Mouse (Mus musculus) brain, adult 2 months (tissue): ENCODE measurements at regions not wholly inside any gene's neighbourhood (a gene's known extent, or its start where the extent isn't known, plus 50 kb on each side); places are given as distances from the start of the nearest gene placed in this dataset.

Experiments
- DNase-seq: peaks from one replicate; pipeline ENCODE4 v3.0.0; 2011; ENCODE audit warnings: low read depth, low spot score

DNA sequence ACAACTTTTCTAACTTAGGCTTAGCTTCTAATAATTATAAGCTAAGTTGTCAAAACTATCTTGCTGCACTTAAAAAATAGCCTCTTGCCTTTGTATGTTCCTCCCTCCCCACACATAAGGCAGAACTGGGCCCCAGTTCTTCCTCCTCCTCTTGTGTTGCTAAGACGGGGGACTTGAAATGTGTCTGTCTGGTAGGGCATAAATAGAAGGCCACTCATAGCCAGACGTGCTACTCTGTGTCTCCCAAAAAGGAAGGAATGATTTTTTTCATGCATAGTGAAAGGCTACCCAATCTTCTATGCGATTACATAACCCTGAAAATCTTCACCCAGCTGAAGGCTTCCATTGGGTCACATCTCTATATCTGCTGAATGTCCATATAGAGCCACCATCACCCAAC is 183.5 kb downstream of the Hsfy2 start:
- DNase-seq: peak; percentile 44

DNA sequence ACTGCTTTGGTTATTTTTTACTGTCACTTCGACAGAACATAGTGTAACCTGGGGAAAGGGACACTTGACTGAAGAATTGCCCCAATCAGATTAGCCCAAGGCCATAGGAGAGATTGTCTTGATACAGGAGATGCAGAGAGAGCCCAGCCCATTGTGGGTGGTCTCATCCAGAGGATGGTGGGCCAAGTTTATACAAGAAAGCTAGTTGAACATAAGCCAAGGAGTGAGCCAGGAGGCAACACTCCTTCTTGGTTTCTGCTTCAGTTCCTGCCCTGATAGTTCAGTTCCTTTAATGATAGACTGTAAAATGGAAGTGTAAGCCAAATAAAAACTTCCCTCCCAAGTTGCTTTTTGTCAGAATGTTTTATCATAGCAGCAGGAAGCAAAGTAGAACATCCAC is 194.4 kb downstream of the Hsfy2 start:
- DNase-seq: no peak

DNA sequence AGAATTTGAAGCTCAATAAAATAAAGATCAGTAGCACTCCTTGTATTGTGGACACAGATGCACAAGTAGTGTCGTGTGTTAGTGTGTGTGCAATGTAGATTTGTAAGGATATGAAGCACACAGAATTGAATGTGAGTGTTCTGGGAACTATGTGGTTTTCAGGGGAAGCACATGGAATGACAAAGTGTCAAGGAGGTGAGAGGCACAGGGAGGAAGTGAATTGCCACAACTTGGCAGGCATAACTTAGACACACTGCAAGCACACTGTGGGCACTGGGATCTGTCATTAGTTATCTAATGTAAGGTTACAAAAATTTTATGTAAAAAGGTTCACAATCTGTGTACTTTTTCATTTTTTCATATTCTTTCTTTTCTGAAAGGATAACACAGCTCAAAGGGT is 230.4 kb downstream of the Hsfy2 start:
- no peak for DNase-seq

DNA sequence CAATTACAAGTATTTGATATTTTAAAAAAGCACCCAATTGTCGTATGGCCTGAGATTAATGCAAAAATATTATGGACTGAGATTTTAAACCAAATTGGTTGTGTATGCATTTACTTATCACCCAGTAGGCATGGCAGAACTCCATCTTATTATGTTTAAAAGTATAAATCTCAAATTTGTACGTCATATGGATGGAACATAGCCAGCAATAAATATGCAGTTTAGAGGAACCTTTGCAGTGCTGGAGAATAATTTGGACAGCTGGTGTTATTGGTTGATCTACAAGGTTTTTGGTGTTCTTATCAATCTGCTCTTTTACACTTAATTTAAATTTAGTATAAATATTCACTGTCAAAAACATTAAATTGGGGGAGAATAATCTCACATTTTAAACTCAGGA is 233.9 kb downstream of the Hsfy2 start:
- no peak for DNase-seq

DNA sequence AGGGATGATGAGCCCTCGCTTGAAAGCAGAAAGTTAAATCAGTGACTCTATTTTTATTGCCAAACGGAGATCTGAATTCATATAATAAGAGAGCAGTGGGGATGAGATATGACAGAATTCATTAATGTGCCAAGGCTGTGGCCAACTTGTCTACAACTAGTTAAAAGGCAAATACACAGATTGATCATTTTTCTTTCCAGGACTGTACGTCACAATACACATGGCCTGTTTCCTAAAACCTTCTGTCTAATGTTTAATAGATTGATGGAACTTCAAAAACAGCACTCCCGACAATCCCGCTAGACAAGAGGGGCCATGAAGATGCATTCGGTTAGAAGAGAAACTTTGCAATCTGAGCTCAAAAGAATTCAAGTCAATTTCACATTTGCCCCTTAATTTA is 241.4 kb downstream of the Hsfy2 start:
- DNase-seq: no peak

DNA sequence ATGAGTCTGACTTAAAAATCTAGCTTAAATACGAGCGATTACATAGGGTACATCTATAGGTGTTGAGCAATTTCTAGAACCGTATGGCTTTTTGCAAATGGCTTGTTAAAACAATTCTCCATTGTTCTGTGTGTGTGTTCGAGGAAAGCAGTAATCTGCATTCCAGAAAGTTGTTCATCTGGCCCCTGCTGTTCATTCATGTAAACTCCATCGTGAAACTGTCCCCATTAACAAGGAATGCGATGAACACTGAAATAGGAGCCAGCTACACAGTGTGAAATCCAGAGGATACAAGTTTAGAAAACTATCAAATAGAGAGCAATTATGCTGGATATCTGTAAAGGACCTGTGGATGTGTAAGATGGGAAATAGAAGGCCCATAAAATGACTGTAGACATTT is 250.1 kb downstream of the Hsfy2 start:
- no peak for DNase-seq

DNA sequence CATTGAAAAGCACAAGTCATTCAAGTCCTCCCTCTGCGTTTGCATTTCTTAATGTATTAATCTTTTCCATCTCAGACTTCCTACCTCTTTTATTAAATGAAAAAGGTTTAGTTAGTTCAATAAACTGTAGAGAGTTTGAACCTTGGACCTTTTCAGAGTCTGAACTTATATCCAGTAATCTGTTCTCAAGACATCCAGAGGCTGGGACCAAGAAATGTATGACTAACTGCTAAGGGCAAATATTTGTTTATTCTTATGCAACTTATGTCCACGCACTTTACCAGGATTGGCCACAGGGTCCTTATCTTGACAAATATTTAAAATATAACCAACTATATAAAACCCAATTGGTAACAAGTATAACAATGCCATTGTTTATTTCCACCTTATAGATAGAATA is 270.9 kb downstream of the Hsfy2 start:
- no peak for DNase-seq

DNA sequence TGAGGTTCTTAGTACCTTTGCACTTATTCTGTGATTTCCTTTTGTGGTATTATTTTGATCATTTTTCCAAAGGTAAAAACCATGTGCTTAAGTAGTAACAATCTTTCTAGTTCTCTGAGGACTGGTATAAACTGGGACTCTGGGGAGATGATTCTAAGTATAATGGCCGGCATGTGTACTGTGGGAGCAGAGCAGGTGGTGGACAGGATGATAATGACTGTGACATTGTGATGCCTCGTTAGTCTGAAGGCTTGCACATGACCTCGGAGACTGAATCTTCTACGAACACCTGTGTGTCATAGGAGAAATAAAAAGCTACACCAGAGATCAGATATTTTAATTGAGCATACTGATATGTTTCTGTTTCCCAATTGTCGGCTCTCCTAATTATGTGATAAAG is 276.4 kb downstream of the Hsfy2 start:
- no peak for DNase-seq

DNA sequence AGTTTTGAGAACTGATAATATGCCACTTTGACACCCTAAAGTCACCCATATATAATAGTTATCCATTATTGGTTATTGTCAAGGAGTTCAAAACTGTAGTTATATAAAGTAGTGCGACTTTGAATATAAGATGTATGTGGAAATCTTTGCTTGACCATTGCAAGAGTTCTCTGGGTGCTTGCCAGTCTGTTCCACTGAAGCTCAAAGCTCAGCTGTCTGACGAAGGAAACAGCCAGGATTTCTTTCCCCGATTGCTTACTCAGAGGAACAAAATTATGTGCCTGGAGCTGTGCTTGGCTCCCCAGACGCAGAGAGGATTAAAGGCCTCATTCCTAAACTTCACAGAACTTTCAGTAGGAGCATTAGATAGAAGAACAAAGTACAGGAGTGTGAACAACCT is 290.6 kb downstream of the Hsfy2 start:
- no peak for DNase-seq

DNA sequence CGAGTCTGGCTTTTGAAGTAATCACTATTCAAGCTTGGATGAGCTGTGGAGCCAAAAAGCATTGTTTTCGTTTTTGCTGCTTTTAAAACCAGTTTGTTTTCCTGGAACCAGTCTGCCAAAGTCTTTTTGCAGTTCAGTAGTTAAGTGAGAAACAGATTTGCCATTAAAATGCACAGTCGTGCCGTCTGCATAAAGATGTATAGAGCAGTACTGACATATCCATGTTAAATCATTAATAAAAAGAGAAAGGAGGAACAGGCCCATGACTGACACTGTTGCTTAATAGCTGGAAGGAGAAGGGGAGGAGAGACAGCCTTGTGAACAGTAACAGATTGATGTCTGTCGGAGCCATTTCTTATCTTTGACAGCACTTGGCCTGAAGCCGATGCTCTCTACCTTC is 292.3 kb downstream of the Hsfy2 start:
- DNase-seq: no peak

DNA sequence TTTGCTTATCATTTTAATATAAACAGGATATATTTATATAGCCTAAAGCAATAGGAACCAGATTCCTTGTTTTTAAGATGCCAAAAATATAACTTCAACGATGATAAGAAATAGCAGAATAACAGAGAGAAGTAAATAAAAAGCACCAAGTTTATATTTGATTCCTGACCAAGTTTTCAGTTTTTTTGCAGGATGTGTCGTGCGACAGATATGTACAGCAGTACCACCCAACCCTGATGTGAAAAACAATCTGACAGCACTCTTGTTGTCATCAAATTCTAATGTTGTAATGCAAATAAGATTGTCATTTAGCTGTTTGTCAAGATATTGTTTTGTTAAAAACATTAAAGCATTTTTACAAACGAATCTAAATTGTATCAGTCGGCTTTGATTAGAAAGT is 309.9 kb downstream of the Hsfy2 start:
- DNase-seq: no peak

DNA sequence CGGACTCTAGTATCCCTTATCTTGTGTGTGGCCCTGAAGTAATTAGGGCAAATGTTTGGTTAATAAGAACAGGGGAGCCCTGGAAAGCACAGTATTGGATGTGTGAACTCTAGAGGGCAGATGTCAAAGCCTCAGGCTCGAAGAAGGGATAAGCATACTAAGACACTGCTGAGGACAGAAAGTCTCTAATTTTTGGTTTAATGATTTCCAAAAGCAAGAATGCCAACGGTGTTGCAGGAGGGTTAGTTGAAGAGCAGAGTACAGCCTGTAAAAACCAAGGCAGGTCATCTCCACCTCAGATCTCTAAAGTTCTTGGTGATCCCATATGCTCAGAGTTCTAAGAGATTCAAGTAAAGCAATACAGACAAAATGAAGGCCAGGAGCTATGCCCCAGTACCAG is 328.6 kb downstream of the Hsfy2 start:
- DNase-seq: no peak

DNA sequence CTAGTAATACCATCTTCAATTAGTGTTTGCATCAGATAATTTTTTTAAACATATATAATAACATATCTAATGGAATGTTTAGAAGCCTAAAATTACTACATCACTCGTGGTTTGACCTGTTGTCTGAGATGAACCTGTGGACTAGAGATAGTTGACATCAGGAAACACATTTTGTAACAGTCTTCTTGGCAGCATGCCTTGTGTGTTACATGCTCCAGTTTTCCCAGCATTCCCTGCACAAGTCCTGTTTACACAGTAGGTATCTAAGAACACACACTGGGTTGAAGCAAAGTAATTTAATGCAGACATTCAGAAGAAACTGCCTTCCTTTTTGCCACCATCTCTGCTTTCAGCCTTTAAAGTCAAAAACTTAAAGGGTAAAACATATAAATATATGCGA is 342.8 kb downstream of the Hsfy2 start:
- no peak for DNase-seq

DNA sequence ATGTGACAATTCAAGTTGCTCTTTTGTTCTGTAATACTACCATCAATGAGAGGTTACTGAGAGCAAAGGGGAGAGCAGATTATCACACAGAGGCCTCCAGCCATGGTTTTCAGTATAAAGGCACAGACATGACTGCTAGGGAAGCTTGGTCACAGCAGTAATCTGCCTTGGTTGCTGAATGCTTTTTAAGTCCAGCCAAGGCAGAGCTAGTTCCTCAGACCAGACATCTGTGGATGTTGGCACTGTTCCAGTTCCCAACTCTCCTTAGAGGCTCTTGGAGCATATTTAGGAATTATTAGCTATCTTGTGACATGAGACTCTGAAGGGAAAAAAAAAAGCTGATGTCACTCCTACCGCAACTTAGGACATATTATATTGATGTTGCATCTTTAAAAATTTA is 347.5 kb downstream of the Hsfy2 start:
- DNase-seq: peak; percentile 46

DNA sequence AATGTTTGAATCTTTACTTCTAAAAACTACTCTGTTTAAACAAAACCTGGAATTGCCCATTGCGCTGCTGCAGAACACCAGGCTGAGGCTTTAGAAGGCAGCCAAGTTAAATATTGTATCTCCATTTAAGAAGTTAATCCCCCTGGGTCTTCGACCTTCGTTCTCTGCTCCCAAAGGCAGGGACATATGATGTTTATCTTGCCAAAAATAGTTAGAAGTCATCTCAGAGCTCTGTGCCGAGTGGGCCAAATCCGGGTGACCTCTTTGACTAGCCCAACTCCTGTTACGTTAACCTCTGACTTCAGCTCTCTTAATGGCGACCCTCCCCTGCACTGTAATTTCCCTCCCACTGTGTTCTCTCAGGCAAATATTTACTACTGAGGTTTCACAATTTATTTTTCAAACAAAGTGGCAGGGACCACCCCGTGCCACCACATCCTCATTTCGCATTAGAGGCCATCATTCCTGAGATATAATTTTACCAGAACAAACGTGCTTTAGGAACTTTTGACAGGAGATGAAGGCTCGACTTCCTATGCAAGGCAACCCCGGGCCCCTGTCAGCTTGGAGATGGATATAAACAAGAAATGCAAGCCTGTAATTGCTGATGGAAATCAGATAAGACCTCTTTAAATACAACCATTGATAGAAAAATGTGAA is 350.7 kb downstream of the Hsfy2 start:
- no peak for DNase-seq

DNA sequence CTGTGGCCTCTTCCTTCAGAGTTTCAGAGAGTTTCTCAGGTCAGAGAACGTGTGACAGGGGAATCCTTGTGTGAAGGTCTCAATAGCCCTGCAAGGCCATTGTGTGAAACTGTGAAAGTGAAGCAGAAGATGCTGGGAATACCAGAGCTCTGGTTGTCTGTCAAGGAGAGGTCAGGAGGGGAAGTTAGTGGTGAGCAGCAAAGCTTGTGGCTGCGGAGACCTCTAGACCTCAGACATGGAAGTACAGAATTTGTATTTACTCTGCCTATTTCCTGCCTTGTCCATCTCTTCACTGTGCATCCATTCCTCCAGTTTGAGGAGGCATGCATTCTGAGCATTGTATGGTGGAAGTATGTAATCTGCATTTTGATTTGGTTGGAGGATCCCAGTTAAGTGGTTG is 375.5 kb downstream of the Hsfy2 start:
- DNase-seq: no peak

DNA sequence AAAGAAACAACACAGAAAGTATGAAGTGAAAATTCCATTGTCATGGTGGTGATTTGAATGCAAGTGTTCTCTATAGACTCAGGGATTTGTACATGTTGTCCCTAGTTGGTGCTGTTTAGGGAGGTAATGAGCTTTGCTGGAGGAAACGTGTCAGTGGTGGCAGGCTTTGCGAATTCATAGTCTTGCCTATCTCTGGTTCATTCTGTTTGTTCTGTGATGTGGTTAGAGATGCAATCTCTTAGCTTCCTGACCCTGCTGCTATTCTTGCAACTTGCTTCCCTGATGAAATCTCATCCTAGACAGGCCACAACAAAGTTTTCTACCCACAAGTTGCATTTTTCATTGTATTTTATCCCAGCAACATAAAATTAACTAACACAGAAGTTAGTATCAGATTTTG is 376.5 kb downstream of the Hsfy2 start:
- no peak for DNase-seq

DNA sequence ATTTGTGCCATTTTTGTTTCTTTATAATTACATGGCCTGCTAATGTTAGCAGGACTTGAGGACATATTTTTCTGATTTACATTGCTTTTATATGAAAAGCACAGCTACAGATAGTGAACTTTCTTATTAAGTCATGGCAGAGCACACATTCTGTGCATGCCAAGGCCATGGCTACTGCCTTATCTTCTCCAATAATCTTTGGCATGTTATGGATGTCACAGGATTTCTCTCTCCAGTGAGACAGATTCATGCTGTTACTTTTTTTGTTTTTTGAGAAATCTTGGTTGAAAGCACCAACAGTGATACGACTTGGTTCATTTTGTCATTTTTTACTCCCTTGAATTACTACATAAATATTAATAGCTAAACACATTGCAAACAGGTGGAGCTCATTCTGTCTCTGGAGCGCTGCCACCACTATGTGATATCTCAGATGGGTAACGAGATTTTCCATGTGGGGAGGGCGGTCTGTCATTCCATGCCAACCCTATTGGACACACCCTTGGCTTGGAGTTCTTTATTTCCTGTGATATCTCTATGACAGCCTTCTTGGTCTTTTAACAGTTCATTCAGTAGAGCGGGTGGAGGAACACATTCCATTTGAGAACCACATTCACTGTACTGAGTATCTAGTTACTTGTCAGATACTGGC is 380.3 kb downstream of the Hsfy2 start:
- no peak for DNase-seq

DNA sequence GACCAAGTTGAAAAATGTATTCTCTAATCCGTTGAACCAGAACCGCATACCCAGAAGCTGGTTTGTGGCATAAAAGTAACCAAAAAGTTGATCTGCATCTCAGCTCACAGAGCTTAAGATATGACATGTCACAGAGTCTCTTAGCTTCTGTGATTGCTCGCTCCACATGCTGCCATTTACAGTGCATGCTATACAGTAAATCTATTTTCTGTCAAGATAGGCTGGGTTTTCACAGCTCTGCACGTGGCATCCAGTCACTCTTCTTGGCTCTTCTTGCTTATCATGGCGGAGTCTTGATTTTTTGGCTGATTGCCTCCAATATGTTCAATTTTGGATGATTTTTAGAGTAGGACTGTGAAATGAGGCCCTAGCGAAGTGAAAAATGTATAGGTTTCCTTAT is 397.5 kb downstream of the Hsfy2 start:
- DNase-seq: no peak

DNA sequence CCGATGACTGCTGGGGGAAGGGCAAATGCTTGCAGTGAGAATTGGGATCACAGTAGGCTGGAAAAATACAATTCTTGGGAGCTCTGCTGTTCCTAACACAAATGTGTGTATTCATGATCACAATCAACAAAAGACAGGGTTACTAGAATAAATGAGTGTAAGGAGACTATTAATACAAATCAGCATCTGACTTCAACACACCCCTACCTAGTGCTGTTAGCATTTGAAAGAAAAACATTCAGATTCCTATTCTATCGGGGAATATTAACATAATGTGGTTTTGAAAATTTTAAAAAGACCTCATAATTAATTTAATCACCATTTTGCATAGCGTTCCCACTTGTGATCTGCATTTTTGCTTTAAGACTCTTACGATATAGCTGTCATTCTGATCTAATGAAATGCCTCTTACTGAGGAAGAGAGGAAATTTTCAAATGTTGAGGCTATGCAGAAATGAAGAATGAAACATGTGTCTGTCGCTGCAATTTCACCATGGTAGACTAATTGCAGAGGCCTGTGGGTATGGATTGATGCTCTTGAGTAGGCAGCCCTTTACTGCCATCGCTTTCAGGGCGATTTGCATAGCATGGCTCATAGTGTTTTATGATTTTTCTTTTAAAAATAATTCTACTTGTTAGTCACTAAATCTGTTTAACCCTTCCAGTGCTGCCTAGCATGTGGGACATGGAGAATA is 410.8 kb downstream of the Hsfy2 start:
- DNase-seq: no peak

DNA sequence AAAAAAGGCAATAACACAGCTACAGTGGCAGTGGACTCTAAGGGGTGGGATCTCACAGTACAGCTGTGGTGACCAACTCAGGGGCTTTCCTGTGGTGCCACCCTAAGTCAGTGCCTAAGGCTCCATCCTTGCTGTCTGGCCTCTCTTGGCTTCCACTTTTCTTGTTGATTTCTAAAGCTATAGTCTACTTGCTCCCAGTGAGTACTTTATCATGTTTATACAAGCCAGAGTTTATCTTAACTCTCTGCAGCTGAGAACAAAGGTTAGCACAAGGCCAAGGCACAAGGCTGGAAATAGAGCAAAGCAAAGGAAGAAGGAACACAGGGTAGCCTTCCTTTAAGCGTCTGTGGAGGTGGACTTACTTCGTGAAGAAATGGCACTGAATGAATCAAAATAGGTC is 417.5 kb downstream of the Hsfy2 start:
- no peak for DNase-seq

DNA sequence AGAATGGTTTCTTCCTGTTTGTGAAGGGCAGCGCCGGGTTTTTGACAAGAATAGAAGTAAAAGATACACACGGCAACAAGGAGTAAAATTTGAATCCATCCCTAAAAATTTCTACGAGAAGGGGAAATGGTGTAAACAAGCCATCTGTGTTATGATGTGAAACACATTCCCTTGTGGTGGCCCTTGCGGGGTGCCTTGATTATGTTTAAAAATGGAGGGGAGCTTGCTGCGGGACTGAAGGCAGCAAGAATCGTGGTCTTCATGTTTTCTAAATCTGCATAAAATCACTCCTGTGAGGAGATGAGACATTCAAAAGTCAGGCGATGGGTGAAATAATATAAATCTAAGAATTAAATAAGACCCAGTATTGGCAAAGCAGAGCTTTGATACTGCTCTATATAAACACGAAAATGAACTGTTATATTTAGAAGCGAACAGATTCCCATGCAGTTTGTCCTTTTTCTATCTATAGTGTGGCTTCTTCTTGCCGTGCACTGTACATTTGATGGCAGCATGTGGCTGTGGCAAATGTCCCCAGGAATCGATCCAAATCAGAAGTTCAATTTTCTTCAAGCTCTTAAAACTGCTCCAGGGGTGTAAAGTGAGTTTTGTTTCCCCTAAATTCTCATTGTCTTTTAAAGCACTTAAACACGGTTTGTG is 426.4 kb downstream of the Hsfy2 start:
- DNase-seq: peak; percentile 29
